Mouse (Mus musculus) lung, embryonic 14.5 days (tissue): ENCODE measurements around the gene Prpf4. TPM values are rescaled to one million over a fixed set of nuclear protein-coding genes. Genes with fewer than 3 reads are reported as not detected.

Source experiments
- ATAC-seq: fragments of 200-750 bp; cut with Nextera tagmentation; 2 replicates; pipeline ENCODE4 v1.8.0; 2017; ENCODE audit warnings: mild to moderate bottlenecking, moderate TSS enrichment, moderate library complexity; ENCODE audit not compliant: insufficient read depth
- DNase-seq: peaks from one replicate; pipeline ENCODE4 v3.0.0-alpha.2; 2015
- H3K27ac ChIP-seq: fragments of 300-500 bp; sonication (generic); 2 replicates; pipeline ENCODE4 v1.5.1; 2014; ENCODE audit warnings: low read depth, mild to moderate bottlenecking, moderate library complexity
- H3K27me3 ChIP-seq: fragments of 300-500 bp; sonication (generic); 2 replicates; pipeline ENCODE4 v1.6.1; 2014; ENCODE audit warnings: low read length, control low read depth; ENCODE audit not compliant: insufficient read depth
- H3K36me3 ChIP-seq: fragments of 300-500 bp; sonication (generic); 2 replicates; pipeline ENCODE4 v1.6.1; 2014; ENCODE audit warnings: control low read depth; ENCODE audit not compliant: insufficient read depth
- H3K4me1 ChIP-seq: fragments of 300-500 bp; sonication (generic); 2 replicates; pipeline ENCODE4 v1.6.1; 2014; ENCODE audit warnings: antibody characterized with exemption, control low read depth; ENCODE audit not compliant: insufficient read depth
- H3K4me2 ChIP-seq: fragments of 300-500 bp; sonication (generic); 2 replicates; pipeline ENCODE4 v1.6.1; 2014; ENCODE audit warnings: mild to moderate bottlenecking
- H3K4me3 ChIP-seq: fragments of 300-500 bp; sonication (generic); 2 replicates; pipeline ENCODE4 v1.5.1; 2014; ENCODE audit warnings: low read depth, low read length
- H3K9ac ChIP-seq: fragments of 300-500 bp; sonication (generic); 2 replicates; pipeline ENCODE4 v1.6.1; 2014
- H3K9me3 ChIP-seq: fragments of 300-500 bp; sonication (generic); 2 replicates; pipeline ENCODE4 v1.6.1; 2016; ENCODE audit warnings: low read depth, low read length, control low read depth
- CTCF ChIP-seq: IDR thresholded peaks from 2 replicates; pipeline ENCODE4 v1.5.1; 2016; ENCODE audit warnings: antibody characterized with exemption, low read depth
- WGBS: fragments of 180-500 bp; shearing (Covaris S2); extraction: QIAGEN DNeasy Blood & Tissue Kit; methylation state at CpG from one replicate; pipeline ENCODE4 v1.1.7; 2014; 5-methylcytosine and 5-hydroxymethylcytosine counted together
- polyA plus RNA-seq: library from polyadenylated mRNA; unstranded; fragments of >200 nt; fragmentation: Nextera tagmentation; extraction: Ambion mirVana; gene quantifications from 2 replicates; pipeline ENCODE4 v1.2.1, GENCODE M21; 2014

Prpf4 gene
- polyA plus RNA-seq, 1 experiment from 2014 or later, result 32.9 TPM

DNA sequence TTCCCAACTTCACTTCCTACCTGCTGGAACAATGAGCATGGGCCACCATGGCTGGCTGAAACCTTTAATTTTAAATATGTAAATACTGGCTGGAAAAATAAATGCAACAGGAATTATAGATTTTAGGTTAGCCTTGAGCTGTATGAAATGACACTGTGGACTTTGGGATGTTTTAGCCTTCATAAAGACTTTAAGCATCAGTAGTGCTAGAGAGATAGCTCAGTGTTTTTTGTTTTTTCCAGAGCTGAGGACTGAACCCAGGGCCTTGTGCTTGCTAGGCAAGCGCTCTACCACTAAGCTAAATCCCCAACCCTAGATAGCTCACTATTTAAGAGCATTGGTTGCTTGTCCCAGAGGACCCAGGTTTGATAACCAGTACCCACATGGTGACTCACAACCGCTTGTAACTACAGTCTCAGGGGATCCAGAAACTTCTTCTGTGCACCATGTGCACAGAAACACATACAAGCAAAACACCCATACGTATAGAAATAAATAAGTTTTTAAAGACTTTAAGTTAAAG, 28.7 kb downstream of the Prpf4 start:
- Histone ChIP-seq H3K36me3 (no peaks in the 10 kb centered on the region), H3K9ac (no peak overlapping the region), H3K4me2 (no peak overlapping the region), H3K27ac (no peak overlapping the region), H3K27me3 (no peaks in the 10 kb centered on the region), H3K4me3 (no peak overlapping the region), H3K4me1 (no peaks in the 10 kb centered on the region), H3K9me3 (no peaks in the 10 kb centered on the region)
- no peak for TF ChIP-seq CTCF
- WGBS, result 83% methylated on average over 3 of the region's 3 CpGs
- ATAC-seq (no peak), DNase-seq (no peak)

- 64% methylated on average over 7 of the region's 7 CpGs for WGBS
- TF ChIP-seq CTCF, result no peak
- H3K27ac ChIP-seq, result no peak overlapping the region
- DNase-seq, result no peak
- no peaks in the 10 kb centered on the region for H3K27me3 ChIP-seq
- H3K9me3 ChIP-seq, result no peaks in the 10 kb centered on the region
- H3K36me3 ChIP-seq, result no peaks in the 10 kb centered on the region
- H3K9ac ChIP-seq, result no peak overlapping the region
- H3K4me1 ChIP-seq, result no peaks in the 10 kb centered on the region
- no peak for ATAC-seq
- no peak overlapping the region for H3K4me3 ChIP-seq
- H3K4me2 ChIP-seq, result no peak overlapping the region
Observed at GRCm38 (mm10) chr4:62437871-62438270, 29.3 kb downstream of the Prpf4 start.

GRCm38 (mm10) chr4:62439793-62440192, 31.2 kb downstream of the Prpf4 start:
- TF ChIP-seq CTCF, result no peak
- Histone ChIP-seq H3K4me2 (no peak overlapping the region), H3K9me3 (no peaks in the 10 kb centered on the region), H3K27ac (no peak overlapping the region), H3K9ac (no peak overlapping the region), H3K4me1 (no peaks in the 10 kb centered on the region), H3K27me3 (no peaks in the 10 kb centered on the region), H3K4me3 (no peak overlapping the region), H3K36me3 (no peaks in the 10 kb centered on the region)
- 62% methylated on average over 4 of the region's 4 CpGs for WGBS
- DNase-seq (no peak), ATAC-seq (no peak)

DNA sequence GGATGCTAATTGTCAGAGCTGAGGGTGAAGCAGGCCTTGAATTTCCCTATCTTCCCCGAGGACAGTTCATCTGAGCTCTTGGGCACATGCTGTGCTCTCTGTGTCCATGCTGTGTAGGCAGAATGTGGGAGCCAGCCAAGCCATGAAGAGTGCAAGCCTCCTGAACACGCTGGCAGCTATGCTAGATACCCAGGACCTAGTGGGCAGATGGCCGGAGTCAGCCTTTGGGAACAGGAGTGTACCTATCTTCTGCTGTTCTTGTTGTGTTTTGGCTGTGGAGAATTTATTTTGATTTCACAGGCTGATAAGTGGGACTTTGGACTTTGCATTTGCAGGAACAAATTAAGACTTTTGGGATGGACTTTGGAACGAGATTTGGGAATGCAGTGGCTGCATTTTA, 31.9 kb downstream of the Prpf4 start:
- no peak for TF ChIP-seq CTCF
- 73% methylated on average over 4 of the region's 4 CpGs for WGBS
- no peak overlapping the region for H3K4me3 ChIP-seq
- no peaks in the 10 kb centered on the region for H3K4me1 ChIP-seq
- ATAC-seq, result no peak
- H3K9ac ChIP-seq, result no peak overlapping the region
- no peak overlapping the region for H3K27ac ChIP-seq
- no peaks in the 10 kb centered on the region for H3K9me3 ChIP-seq
- no peak overlapping the region for H3K4me2 ChIP-seq
- no peaks in the 10 kb centered on the region for H3K27me3 ChIP-seq
- H3K36me3 ChIP-seq, result no peaks in the 10 kb centered on the region
- no peak for DNase-seq

DNA sequence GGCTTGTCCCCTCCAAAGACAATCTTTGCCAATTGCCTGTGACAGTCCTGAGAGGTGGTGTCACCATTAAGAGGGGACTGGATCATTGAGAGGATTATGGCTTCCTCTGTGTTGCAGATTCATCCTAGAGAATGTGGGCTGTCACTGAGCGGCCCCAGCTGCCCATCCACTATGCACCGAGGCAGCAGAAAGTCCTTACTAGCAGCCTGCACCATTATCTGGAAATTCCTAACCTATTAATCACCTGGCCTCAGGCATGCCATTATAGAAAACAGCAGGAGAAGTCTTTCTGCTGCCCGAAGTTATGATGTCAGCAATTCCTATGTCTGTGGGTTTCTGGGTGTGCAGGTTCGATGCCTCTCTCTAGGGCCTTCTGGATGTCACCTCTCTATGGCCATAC, 32.4 kb downstream of the Prpf4 start:
- no peaks in the 10 kb centered on the region for H3K27me3 ChIP-seq
- no peak for DNase-seq
- H3K9me3 ChIP-seq, result no peaks in the 10 kb centered on the region
- H3K4me1 ChIP-seq, result no peaks in the 10 kb centered on the region
- H3K4me3 ChIP-seq, result no peak overlapping the region
- H3K27ac ChIP-seq, result no peak overlapping the region
- H3K9ac ChIP-seq, result no peak overlapping the region
- H3K36me3 ChIP-seq, result no peaks in the 10 kb centered on the region
- H3K4me2 ChIP-seq, result no peak overlapping the region
- no peak for TF ChIP-seq CTCF
- ATAC-seq, result no peak
- WGBS, result 54% methylated on average over 4 of the region's 4 CpGs

DNA sequence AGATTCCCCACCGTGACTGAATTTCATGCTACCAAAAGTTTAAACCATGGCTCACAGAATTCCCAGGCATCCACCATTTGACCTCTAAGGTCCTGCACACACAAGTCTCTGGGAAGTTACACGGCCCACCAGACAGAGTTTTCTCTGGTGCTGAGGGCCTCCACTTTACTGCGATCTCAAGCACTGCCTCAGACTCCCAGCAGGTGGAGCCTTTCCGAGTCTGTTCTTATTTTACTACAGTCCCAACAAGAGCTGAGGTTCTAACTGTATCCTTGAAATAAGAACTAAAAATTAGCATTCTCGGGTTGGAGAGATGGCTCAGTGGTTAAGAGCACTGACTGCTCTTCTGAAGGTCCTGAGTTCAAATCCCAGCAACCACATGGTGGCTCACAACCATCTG, 46.4 kb downstream of the Prpf4 start:
- DNase-seq (peak; percentile 72), ATAC-seq (0 out of 2 replicates have a peak, but pooled peaks have one; percentile 51)
- Histone ChIP-seq H3K9ac (no peak overlapping the region), H3K27ac (no peak overlapping the region), H3K4me3 (no peak overlapping the region), H3K4me2 (no peak overlapping the region), H3K9me3 (no peaks in the 10 kb centered on the region), H3K4me1 (no peaks in the 10 kb centered on the region), H3K27me3 (no peaks in the 10 kb centered on the region), H3K36me3 (no peaks in the 10 kb centered on the region)
- 46% methylated on average over 5 of the region's 5 CpGs for WGBS
- peak; percentile 65 for TF ChIP-seq CTCF

- no peak for TF ChIP-seq CTCF
- Histone ChIP-seq H3K4me2 (no peak overlapping the region), H3K27me3 (no peaks in the 10 kb centered on the region), H3K9ac (no peak overlapping the region), H3K9me3 (no peaks in the 10 kb centered on the region), H3K27ac (no peak overlapping the region), H3K4me3 (no peak overlapping the region), H3K4me1 (no peaks in the 10 kb centered on the region), H3K36me3 (no peaks in the 10 kb centered on the region)
- peak; percentile 56 for DNase-seq
- ATAC-seq, result peak; percentile 72
- WGBS, result 31% methylated on average over 3 of the region's 3 CpGs
Observed at GRCm38 (mm10) chr4:62459081-62459480, 50.5 kb downstream of the Prpf4 start.

- H3K4me3 ChIP-seq, result no peak overlapping the region
- no peaks in the 10 kb centered on the region for H3K9me3 ChIP-seq
- 89% methylated on average over 8 of the region's 8 CpGs for WGBS
- DNase-seq (no peak), ATAC-seq (no peak)
- H3K9ac ChIP-seq, result no peak overlapping the region
- no peaks in the 10 kb centered on the region for H3K36me3 ChIP-seq
- H3K27me3 ChIP-seq, result no peaks in the 10 kb centered on the region
- TF ChIP-seq CTCF, result no peak
- no peak overlapping the region for H3K4me2 ChIP-seq
- no peaks in the 10 kb centered on the region for H3K4me1 ChIP-seq
- H3K27ac ChIP-seq, result no peak overlapping the region
Observed at GRCm38 (mm10) chr4:62460348-62460747, 51.8 kb downstream of the Prpf4 start.
